Mouse (Mus musculus) liver, adult 2 months (tissue): ENCODE measurements around the gene Szrd1.

Experiments
- CTCF ChIP-seq: fragments of 200-500 bp; IDR thresholded peaks from 2 replicates; pipeline ENCODE4 v1.5.1; 2011; ENCODE audit warnings: low read depth, low read length, control low read depth
- POLR2A ChIP-seq: fragments of 200-500 bp; IDR thresholded peaks from 2 replicates; pipeline ENCODE4 v1.6.1; 2011; ENCODE audit warnings: low read length, control low read depth; ENCODE audit not compliant: insufficient read depth; ENCODE audit errors: extremely low read depth

- no peak for TF ChIP-seq CTCF
- TF ChIP-seq POLR2A = no peak
These were observed 72.7 kb downstream of the Szrd1 start for GRCm38 (mm10) chr4:141066709-141067515.
